Mouse (Mus musculus) lung, postnatal 0 days (tissue): ENCODE results near the gene Arpc5.
A peak's percentile ranks its signal among the peaks of the same experiment; 100 is the strongest.

Experiments
- CTCF ChIP-seq: IDR thresholded peaks from 2 replicates; pipeline ENCODE4 v1.5.1; 2016; ENCODE audit warnings: antibody characterized with exemption, mild to moderate bottlenecking
- EP300 ChIP-seq: IDR thresholded peaks from 2 replicates; pipeline ENCODE4 v1.6.1; 2016; ENCODE audit warnings: antibody characterized with exemption, mild to moderate bottlenecking, control low read depth

GRCm38 (mm10) chr1:152815265-152815701 lies 48.9 kb downstream of the Arpc5 start:
- peak; percentile 63 for TF ChIP-seq CTCF
- no peak for TF ChIP-seq EP300
